Mouse (Mus musculus) limb, embryonic 12.5 days (tissue): ENCODE data around the gene Spsb4. TPM values are rescaled to one million over a fixed set of nuclear protein-coding genes. Genes with fewer than 3 reads are reported as not detected.

Source experiments
- ATAC-seq: fragments of 200-750 bp; cut with Nextera tagmentation; 2 replicates; pipeline ENCODE4 v1.8.0; 2017; ENCODE audit warnings: low read depth, moderate TSS enrichment; ENCODE audit not compliant: insufficient number of reproducible peaks, insufficient read depth, low FRiP score, low TSS enrichment
- H3K27ac ChIP-seq: fragments of 300-500 bp; sonication (generic); 2 replicates; pipeline ENCODE4 v1.5.1; 2016; ENCODE audit warnings: mild to moderate bottlenecking, moderate library complexity
- H3K27me3 ChIP-seq: fragments of 300-500 bp; sonication (generic); 2 replicates; pipeline ENCODE4 v1.6.1; 2016; ENCODE audit warnings: mild to moderate bottlenecking, moderate library complexity
- H3K36me3 ChIP-seq: fragments of 300-500 bp; sonication (generic); 2 replicates; pipeline ENCODE4 v1.6.1; 2016; ENCODE audit warnings: mild to moderate bottlenecking, moderate library complexity
- H3K4me1 ChIP-seq: fragments of 300-500 bp; sonication (generic); replicated peaks from 2 replicates; pipeline ENCODE4 v1.6.1; 2016
- H3K4me2 ChIP-seq: fragments of 300-500 bp; sonication (generic); 2 replicates; pipeline ENCODE4 v1.6.1; 2016; ENCODE audit warnings: mild to moderate bottlenecking, moderate library complexity
- H3K4me3 ChIP-seq: fragments of 300-500 bp; sonication (generic); replicated peaks from 2 replicates; pipeline ENCODE4 v1.5.1; 2016; ENCODE audit warnings: mild to moderate bottlenecking
- H3K9ac ChIP-seq: fragments of 300-500 bp; sonication (generic); replicated peaks from 2 replicates; pipeline ENCODE4 v1.6.1; 2016; ENCODE audit warnings: mild to moderate bottlenecking, moderate library complexity
- H3K9me3 ChIP-seq: fragments of 300-500 bp; sonication (generic); 2 replicates; pipeline ENCODE4 v1.6.1; 2016; ENCODE audit warnings: mild to moderate bottlenecking, moderate library complexity
- WGBS: fragments of 180-500 bp; shearing (Covaris S2); methylation state at CpG from one replicate; pipeline ENCODE4 v1.1.7; 2016; 5-methylcytosine and 5-hydroxymethylcytosine counted together
- polyA plus RNA-seq: library from polyadenylated mRNA; unstranded; fragments of >200 nt; fragmentation: Nextera tagmentation; extraction: Ambion mirVana; gene quantifications from 2 replicates; pipeline ENCODE4 v1.2.1, GENCODE M21; 2016

The Spsb4 gene
- polyA plus RNA-seq, 1 experiment from 2014 or later = 60.8 TPM

DNA sequence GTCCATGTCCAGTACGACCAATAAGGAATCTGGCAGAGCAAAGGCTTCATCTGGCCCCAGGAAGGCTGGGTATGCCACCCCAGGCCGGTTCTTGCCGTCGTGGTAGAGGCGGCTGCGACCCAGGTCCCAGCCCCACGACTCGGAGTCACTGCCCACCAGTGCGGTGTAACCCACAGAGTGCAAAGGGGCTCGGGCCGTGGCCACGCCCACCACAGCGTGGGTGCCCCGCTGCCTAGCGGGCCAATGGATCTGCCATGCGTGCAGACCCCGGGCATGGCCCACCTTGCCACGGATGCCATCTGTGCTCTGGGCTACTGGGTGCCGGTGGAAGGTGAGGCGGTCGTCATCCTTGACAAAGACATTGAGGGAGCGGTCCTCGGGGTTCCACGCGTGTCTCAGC is 22.9 kb downstream of the Spsb4 start:
- WGBS = 96% methylated on average over 25 of the region's 25 CpGs

DNA sequence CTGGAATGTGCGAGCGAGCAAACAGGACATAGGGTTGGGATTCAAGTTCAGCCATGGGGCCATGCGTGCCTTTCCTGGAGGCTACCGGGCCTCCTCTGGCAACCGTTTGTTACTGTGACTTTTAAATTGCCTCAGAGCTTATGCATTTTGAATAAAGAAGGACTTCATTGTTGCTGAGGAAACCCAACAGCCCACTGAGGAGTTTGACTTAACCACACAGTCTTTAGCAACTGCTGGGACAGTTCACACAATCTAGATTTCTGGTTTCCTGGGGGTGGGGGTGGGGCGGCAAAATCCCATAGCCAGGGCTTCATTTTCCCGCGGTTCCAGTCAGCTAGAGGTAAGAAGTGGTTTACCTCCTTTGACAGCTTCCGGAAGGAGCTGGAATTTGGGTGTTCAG is 23.9 kb downstream of the Spsb4 start:
- H3K9ac ChIP-seq = no peak overlapping the region
- no peak for ATAC-seq

More for the DNA sequence above, 22.9 kb downstream of the Spsb4 start:
- H3K27me3 ChIP-seq = no peaks in the 10 kb centered on the region
- peaks cover 34% of the 10 kb centered on the region for H3K4me1 ChIP-seq
- no peak overlapping the region for H3K9ac ChIP-seq
- no peak overlapping the region for H3K4me2 ChIP-seq
- no peak overlapping the region for H3K4me3 ChIP-seq
- no peak for ATAC-seq
- H3K9me3 ChIP-seq = no peaks in the 10 kb centered on the region
- H3K27ac ChIP-seq = no peak overlapping the region
- peaks cover 25% of the 10 kb centered on the region for H3K36me3 ChIP-seq

DNA sequence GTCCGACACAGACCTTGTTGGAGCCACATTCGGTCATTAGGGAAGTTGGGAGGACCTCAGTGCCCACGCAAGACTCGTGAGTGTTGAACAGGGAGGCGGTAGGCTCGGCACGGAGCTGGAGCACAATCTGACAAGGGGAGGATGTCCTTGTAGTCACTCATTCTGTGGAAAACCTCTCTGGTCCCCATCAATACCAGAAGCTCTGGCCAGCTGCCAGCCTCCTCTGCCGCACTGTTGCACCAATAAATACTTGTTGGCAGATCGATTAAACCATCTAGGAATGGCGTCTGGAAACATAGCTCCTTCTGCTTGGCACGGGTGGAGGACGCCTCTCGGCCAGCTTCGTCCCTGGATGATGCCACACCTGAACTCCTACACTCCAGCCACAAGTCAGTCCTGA is 27.5 kb downstream of the Spsb4 start:
- no peak overlapping the region for H3K9ac ChIP-seq
- H3K4me2 ChIP-seq = no peak overlapping the region
- no peak overlapping the region for H3K27ac ChIP-seq
- no peaks in the 10 kb centered on the region for H3K27me3 ChIP-seq
- no peaks in the 10 kb centered on the region for H3K9me3 ChIP-seq
- ATAC-seq = no peak
- WGBS = 82% methylated on average over 14 of the region's 14 CpGs
- peaks cover 20% of the 10 kb centered on the region for H3K36me3 ChIP-seq
- H3K4me1 ChIP-seq = peaks cover 65% of the 10 kb centered on the region
- no peak overlapping the region for H3K4me3 ChIP-seq

More for the DNA sequence above, 23.9 kb downstream of the Spsb4 start:
- H3K4me1 ChIP-seq = peaks cover 43% of the 10 kb centered on the region
- no peaks in the 10 kb centered on the region for H3K27me3 ChIP-seq
- H3K36me3 ChIP-seq = peaks cover 25% of the 10 kb centered on the region
- no peaks in the 10 kb centered on the region for H3K9me3 ChIP-seq
- no peak overlapping the region for H3K4me3 ChIP-seq
- no peak overlapping the region for H3K27ac ChIP-seq
- WGBS = 83% methylated on average over 9 of the region's 9 CpGs
- H3K4me2 ChIP-seq = no peak overlapping the region

DNA sequence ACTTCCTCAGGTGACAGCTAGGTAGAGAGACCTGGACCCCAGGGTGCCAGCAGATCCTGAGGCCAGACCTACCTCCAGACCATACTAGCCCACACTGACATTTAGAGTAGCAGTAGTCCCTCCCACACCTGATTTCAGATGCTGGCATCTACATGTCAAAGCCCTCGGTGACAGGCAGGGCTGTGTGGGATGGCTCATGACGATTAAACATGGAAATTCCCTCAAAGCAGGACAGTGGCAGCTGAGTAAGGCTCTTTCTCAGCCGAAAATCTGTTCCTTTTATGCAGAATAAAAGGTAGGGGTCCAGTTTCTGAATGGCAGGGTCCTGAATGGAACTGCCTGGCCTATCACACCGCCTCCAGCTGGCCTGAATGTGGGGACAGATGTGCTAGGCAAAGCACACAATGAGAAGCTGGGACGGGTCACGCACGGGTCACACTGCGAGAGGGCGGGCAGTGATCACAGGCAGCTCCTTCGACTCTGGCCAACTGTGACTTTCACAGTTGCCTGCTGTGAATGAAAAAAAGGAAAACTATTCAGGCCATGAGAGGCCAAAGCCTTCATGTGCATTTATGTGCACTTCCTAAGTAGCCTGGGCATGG is 29.2 kb downstream of the Spsb4 start:
- no peak overlapping the region for H3K4me3 ChIP-seq

DNA sequence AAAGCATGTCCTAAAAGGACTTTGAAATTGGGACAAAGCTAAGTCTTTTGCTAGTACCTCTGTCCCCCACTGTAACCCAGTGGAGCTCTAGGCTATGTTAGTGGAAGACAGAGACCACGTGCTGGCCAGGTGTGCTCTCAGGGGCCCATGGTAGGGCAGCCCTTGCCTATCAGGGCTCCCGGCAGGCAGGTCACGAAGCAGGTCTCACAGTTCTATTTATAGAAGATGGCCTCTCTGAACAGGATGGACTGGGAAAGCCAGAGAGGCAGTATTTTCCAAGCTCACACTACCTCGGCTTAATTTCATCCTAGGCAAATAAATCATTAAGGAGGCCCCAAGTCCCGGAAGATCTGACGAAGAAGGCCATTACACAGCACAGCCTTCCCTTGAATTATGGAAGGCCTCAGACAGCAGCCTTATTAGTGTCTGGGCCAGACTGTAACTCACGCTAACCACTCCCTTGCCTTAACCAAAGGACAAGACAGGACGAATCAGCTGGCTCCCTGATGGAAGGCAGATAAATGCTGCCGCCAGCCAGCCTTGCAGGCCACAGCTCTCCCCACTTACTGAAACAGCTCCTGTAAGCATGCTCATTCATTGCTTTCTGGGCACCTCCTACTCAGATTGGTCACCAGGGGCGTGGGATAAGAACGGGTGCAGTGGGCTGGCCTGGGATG is 31.7 kb downstream of the Spsb4 start:
- Histone ChIP-seq H3K27ac (peak overlapping the region; percentile 45; the same call in 1 of the 2 replicates), H3K27me3 (no peaks in the 10 kb centered on the region), H3K9me3 (no peaks in the 10 kb centered on the region), H3K4me2 (0 out of 2 replicates have a peak overlapping the region, but pooled peaks have one; percentile 8), H3K4me1 (peaks cover 65% of the 10 kb centered on the region), H3K36me3 (no peaks in the 10 kb centered on the region), H3K4me3 (no peak overlapping the region), H3K9ac (no peak overlapping the region)
- WGBS = 10% methylated on average over 11 of the region's 11 CpGs
- no peak for ATAC-seq

More for the DNA sequence above, 29.2 kb downstream of the Spsb4 start:
- peaks cover 67% of the 10 kb centered on the region for H3K4me1 ChIP-seq
- no peaks in the 10 kb centered on the region for H3K27me3 ChIP-seq
- ATAC-seq = 0 out of 2 replicates have a peak, but pooled peaks have one; percentile 37
- H3K4me2 ChIP-seq = no peak overlapping the region
- H3K27ac ChIP-seq = no peak overlapping the region
- no peaks in the 10 kb centered on the region for H3K9me3 ChIP-seq
- H3K36me3 ChIP-seq = peaks cover 4% of the 10 kb centered on the region; the same call in 1 of the 2 replicates
- H3K9ac ChIP-seq = no peak overlapping the region
- 28% methylated on average over 10 of the region's 10 CpGs for WGBS

DNA sequence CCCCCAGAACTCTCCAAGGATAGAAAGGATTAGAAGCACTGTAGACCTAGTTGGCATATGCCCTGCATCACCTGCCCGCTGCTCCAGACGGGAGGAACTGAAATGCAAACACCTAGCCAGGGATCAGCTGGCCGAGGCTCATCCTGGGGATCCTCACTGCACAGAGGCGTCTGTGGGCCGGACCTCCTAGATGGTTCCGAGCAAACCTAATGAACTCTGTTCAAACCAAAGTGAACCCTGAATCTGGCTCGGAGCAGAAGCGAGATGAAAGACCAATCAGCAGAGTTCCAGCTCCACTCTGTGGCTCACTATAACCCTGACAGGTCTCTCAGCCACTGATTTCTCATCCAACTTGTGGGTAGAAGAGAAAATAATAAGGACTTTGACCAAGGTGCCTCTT is 34.6 kb downstream of the Spsb4 start:
- H3K4me1 ChIP-seq = peaks cover 68% of the 10 kb centered on the region
- no peak overlapping the region for H3K4me3 ChIP-seq
- H3K36me3 ChIP-seq = no peaks in the 10 kb centered on the region
- H3K9me3 ChIP-seq = no peaks in the 10 kb centered on the region
- 0 out of 2 replicates have a peak, but pooled peaks cover 3% of the 10 kb centered on the region for H3K27me3 ChIP-seq
- H3K4me2 ChIP-seq = no peak overlapping the region
- no peak overlapping the region for H3K9ac ChIP-seq
- ATAC-seq = no peak
- no peak overlapping the region for H3K27ac ChIP-seq
- 91% methylated on average over 8 of the region's 8 CpGs for WGBS

DNA sequence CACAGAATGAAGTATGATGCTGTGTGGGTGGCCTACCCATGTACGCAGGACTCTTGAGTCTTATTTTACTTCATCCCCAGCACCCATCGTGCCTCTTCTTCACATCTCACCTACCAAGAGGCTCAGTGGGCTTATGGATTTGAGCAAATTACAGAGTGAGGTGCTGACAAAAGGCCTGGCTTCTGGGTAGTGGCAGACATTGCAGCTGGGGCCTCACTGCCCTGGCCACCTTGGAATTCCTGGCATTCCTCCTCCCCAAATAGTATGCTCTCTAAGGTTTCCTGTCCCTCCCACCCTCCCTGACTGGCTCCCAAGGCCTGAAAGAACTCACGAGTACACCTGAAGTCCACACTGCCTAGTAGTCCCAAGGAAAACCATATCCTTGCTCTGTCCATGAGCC is 35.7 kb downstream of the Spsb4 start:
- Histone ChIP-seq H3K36me3 (no peaks in the 10 kb centered on the region), H3K27me3 (0 out of 2 replicates have a peak, but pooled peaks cover 3% of the 10 kb centered on the region), H3K4me2 (no peak overlapping the region), H3K4me1 (peaks cover 79% of the 10 kb centered on the region), H3K4me3 (no peak overlapping the region), H3K27ac (peak overlapping the region; percentile 78), H3K9me3 (no peaks in the 10 kb centered on the region), H3K9ac (no peak overlapping the region)
- ATAC-seq = no peak
- WGBS = 20% methylated on average over 3 of the region's 3 CpGs

DNA sequence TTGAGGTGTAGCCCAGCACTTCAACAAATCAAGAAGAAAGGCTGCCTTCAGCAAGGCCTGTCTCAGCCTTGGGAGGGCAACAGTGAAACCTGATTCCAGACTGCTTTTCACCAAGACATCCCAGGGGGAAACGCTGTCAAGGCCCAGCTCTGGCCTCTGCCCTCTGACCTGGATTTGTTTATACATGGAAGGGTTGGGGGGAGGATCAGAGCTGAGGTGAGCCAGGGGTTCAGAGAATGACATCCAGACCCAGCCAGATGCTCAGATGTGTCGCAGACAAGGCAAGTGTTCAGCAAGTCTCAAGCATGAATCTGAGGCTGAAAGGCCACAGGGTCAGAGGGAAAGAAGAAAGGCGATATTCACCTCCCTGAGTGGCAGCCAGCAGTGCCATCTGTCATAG is 36.3 kb downstream of the Spsb4 start:
- no peak overlapping the region for H3K4me3 ChIP-seq
- H3K36me3 ChIP-seq = no peaks in the 10 kb centered on the region
- 6% methylated on average over 3 of the region's 3 CpGs for WGBS
- H3K4me2 ChIP-seq = no peak overlapping the region
- no peak overlapping the region for H3K9ac ChIP-seq
- peaks cover 80% of the 10 kb centered on the region for H3K4me1 ChIP-seq
- 0 out of 2 replicates have a peak, but pooled peaks cover 3% of the 10 kb centered on the region for H3K27me3 ChIP-seq
- H3K9me3 ChIP-seq = no peaks in the 10 kb centered on the region
- ATAC-seq = no peak
- H3K27ac ChIP-seq = peak overlapping the region; percentile 78

DNA sequence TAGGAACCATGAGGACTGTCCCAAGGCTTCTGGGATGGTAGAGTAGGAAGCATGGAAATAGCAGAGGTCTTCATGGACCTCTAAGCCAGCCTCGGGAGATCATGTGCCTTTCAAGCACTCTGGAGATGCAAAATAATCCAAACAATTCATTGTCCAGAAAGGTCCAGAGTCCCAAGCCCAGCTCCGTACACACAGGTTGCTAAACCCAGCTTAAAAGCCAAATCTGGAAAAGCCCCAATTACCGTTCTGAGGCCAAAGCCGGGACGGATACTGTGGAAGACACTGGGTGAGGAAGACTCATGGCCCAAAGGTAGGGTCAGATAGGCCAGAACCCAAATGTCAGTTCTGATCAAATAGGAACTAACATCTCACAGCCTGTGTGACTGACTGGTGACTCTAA is 36.8 kb downstream of the Spsb4 start:
- Histone ChIP-seq H3K27me3 (0 out of 2 replicates have a peak, but pooled peaks cover 3% of the 10 kb centered on the region), H3K36me3 (no peaks in the 10 kb centered on the region), H3K4me3 (no peak overlapping the region), H3K4me1 (peaks cover 80% of the 10 kb centered on the region), H3K4me2 (no peak overlapping the region), H3K9ac (no peak overlapping the region), H3K27ac (peak overlapping the region; percentile 78), H3K9me3 (no peaks in the 10 kb centered on the region)
- ATAC-seq = no peak
- WGBS = 37% methylated on average over 5 of the region's 5 CpGs

DNA sequence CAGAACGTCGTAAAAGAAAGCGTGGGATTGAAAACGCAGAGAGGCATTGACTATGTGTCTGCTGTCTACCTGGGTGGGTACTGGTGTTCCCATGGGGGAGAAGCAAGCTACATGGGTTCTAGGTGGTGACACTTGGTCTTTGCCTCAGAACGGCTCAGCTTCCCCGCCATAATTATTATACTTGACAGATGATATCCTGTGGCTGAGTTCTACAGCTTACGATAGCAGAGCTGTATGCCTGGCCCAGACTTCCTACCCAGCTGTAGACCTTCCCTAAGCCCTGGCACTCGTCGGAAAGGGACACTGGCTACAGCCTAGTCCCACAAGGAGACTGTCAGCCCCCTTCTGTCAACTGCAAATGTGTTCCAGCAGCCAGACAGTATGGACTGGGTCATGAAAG is 37.5 kb downstream of the Spsb4 start:
- ATAC-seq = peak; percentile 16; the same call in 1 of the 2 replicates
- peak overlapping the region; percentile 78 for H3K27ac ChIP-seq
- H3K9ac ChIP-seq = no peak overlapping the region
- H3K4me3 ChIP-seq = no peak overlapping the region
- peaks cover 73% of the 10 kb centered on the region for H3K4me1 ChIP-seq
- 0 out of 2 replicates have a peak, but pooled peaks cover 3% of the 10 kb centered on the region for H3K27me3 ChIP-seq
- H3K9me3 ChIP-seq = no peaks in the 10 kb centered on the region
- H3K4me2 ChIP-seq = 0 out of 2 replicates have a peak overlapping the region, but pooled peaks have one; percentile 26
- H3K36me3 ChIP-seq = no peaks in the 10 kb centered on the region
- 9% methylated on average over 9 of the region's 9 CpGs for WGBS
